Mouse (Mus musculus): Measurements from ENCODE around the gene 1190002N15Rik. TPM values are rescaled to one million over a fixed set of nuclear protein-coding genes. Genes with fewer than 3 reads are reported as not detected.

Gene 1190002N15Rik
- polyA plus RNA-seq, 1 experiment from 2014 or later = 37.6 TPM

DNA sequence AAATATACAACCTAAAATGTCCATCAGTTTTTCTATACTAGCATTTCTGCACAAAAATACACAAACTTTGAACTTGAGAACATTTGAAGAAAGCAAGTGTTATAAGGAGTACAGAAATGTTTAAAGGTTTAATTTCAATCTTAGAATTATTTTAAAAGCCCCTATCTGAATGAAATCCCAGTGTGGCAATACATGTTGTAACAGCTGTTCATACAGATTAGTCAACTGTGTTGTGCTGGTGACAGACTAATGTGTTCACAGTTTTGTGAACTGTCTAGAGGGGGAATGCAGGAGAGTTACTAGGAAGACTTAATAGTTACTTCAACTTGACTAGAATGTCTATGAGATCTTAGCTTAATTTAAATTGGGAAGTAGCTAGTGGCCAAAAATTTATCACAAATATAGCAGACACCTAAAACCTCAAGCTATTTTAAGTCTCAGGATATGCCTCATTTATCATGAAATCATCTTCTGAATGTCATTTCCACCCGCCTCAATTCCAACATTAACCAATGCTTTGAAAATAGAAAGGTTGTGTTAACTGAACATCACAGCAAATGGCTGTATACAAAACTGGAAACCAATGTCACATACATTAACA, 8.6 kb downstream of the 1190002N15Rik start:
- H3K27me3 ChIP-seq (ENCODE audit: insufficient read depth, low read length) = no peaks in the 10 kb centered on the region
- no peaks in the 10 kb centered on the region for H3K9me3 ChIP-seq (ENCODE audit: low read depth, low read length)
- 0 out of 2 replicates have a peak, but pooled peaks cover 3% of the 10 kb centered on the region for H3K4me1 ChIP-seq (ENCODE audit: insufficient read depth)
- H3K36me3 ChIP-seq (ENCODE audit: insufficient read depth) = no peaks in the 10 kb centered on the region
- no peak for TF ChIP-seq CTCF (IDR thresholded peaks at IDR 0.05; ENCODE audit: low read depth)
- WGBS = 47% methylated on average over 1 of the region's 1 CpGs
- H3K27ac ChIP-seq (ENCODE audit: low read depth) = no peak overlapping the region
- no peak overlapping the region for H3K9ac ChIP-seq
- no peak for DNase-seq
- no peak overlapping the region for H3K4me2 ChIP-seq
- no peak overlapping the region for H3K4me3 ChIP-seq (ENCODE audit: low read depth, low read length)
- ATAC-seq (ENCODE audit: insufficient read depth) = no peak

DNA sequence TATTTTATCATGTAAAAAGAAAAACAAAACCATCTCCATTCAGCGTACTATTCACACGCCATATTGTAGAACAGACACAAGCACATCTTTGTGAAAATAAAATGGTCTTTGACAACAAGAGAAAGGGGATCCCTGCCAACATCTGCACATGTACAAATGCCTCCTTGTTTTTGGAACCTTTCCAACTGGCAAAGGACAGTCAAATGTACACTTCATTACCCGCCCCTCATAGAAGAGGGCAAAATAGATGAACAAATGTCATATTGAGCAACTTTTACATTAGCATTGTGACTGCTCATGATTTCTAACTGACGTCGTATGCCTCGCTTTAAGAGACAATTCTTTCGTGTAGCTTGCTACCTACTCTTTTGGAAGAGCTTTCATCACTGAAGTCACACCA, 11.4 kb downstream of the 1190002N15Rik start:
- Histone ChIP-seq H3K4me3 (ENCODE audit: low read depth, low read length) (no peak overlapping the region), H3K27ac (ENCODE audit: low read depth) (no peak overlapping the region), H3K27me3 (ENCODE audit: insufficient read depth, low read length) (no peaks in the 10 kb centered on the region), H3K36me3 (ENCODE audit: insufficient read depth) (no peaks in the 10 kb centered on the region), H3K4me1 (ENCODE audit: insufficient read depth) (no peaks in the 10 kb centered on the region), H3K9ac (no peak overlapping the region), H3K9me3 (ENCODE audit: low read depth, low read length) (no peaks in the 10 kb centered on the region), H3K4me2 (no peak overlapping the region)
- WGBS = 46% methylated on average over 7 of the region's 7 CpGs
- ATAC-seq (ENCODE audit: insufficient read depth) (peak; percentile 77), DNase-seq (peak; percentile 86)
- no peak for TF ChIP-seq CTCF (IDR thresholded peaks at IDR 0.05; ENCODE audit: low read depth)

DNA sequence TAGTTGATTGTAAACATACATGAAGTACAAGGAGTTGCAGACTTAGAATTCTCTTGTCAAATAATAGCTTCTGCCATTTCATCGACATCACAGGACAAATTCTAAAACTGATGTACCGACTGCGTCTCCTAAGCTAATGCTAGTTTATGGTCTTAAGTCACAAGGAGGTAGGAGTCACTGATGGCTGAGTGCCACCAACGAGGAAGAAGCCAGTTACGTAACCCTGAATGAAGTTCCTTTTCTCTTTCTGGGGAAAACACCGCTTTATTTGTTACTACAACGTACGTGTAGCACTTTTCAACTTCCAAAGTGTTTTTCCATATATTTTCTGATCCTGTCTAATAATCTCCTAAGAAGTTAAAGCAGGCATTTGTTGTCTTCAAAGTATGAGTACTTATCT, 25.6 kb downstream of the 1190002N15Rik start:
- no peak for TF ChIP-seq CTCF (IDR thresholded peaks at IDR 0.05; ENCODE audit: low read depth)
- ATAC-seq (ENCODE audit: insufficient read depth) (no peak), DNase-seq (no peak)
- Histone ChIP-seq H3K27me3 (ENCODE audit: insufficient read depth, low read length) (no peaks in the 10 kb centered on the region), H3K36me3 (ENCODE audit: insufficient read depth) (no peaks in the 10 kb centered on the region), H3K27ac (ENCODE audit: low read depth) (no peak overlapping the region), H3K9ac (no peak overlapping the region), H3K9me3 (ENCODE audit: low read depth, low read length) (no peaks in the 10 kb centered on the region), H3K4me2 (no peak overlapping the region), H3K4me3 (ENCODE audit: low read depth, low read length) (no peak overlapping the region), H3K4me1 (ENCODE audit: insufficient read depth) (no peaks in the 10 kb centered on the region)
- WGBS = 82% methylated on average over 8 of the region's 8 CpGs

DNA sequence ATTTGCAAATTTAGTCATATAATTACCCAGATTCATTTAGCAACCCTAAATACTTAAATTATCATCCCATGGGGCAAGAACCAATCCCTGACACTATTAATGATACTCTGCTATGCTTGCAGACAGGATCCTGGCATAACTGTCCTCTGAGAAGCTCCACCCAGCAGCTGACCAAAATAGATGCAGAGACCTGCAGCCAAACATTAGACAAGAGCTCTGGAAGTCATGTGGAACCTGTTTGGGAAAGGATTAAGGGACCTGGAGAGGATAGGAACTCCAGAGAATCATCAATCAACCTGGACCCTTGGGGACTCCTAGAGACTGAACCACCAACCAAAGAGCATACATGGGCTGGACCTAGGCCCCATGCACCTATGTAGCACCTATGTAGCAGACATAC, 26.7 kb downstream of the 1190002N15Rik start:
- no peak for TF ChIP-seq CTCF (IDR thresholded peaks at IDR 0.05; ENCODE audit: low read depth)
- Histone ChIP-seq H3K4me2 (no peak overlapping the region), H3K27ac (ENCODE audit: low read depth) (no peak overlapping the region), H3K27me3 (ENCODE audit: insufficient read depth, low read length) (no peaks in the 10 kb centered on the region), H3K4me3 (ENCODE audit: low read depth, low read length) (no peak overlapping the region), H3K9ac (no peak overlapping the region), H3K9me3 (ENCODE audit: low read depth, low read length) (no peaks in the 10 kb centered on the region), H3K36me3 (ENCODE audit: insufficient read depth) (no peaks in the 10 kb centered on the region), H3K4me1 (ENCODE audit: insufficient read depth) (no peaks in the 10 kb centered on the region)
- DNase-seq = no peak
- ATAC-seq (ENCODE audit: insufficient read depth) = no peak

DNA sequence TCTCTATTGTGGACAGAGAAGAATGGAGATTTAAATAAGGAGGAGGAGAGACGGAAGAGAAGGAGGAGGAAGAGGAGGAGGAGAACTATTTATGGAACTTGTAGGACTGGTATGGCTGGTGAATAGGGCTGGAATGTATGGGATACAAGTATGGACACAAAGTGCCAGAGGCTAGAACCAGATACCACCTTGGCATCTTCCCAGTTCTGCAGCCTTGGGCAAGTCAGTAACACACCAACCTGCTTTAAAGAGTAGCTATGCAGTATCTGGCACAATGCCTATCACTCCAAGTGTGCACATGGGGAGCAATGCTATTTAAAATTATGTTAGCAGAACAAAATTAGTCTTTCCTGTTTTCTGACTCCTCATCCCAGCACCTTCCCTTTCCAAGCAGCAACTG, 30.9 kb downstream of the 1190002N15Rik start:
- Histone ChIP-seq H3K27ac (ENCODE audit: low read depth) (no peak overlapping the region), H3K9ac (no peak overlapping the region), H3K9me3 (ENCODE audit: low read depth, low read length) (no peaks in the 10 kb centered on the region), H3K4me1 (ENCODE audit: insufficient read depth) (no peaks in the 10 kb centered on the region), H3K4me2 (no peak overlapping the region), H3K36me3 (ENCODE audit: insufficient read depth) (no peaks in the 10 kb centered on the region), H3K4me3 (ENCODE audit: low read depth, low read length) (no peak overlapping the region), H3K27me3 (ENCODE audit: insufficient read depth, low read length) (no peaks in the 10 kb centered on the region)
- WGBS = 68% methylated on average over 1 of the region's 1 CpGs
- ATAC-seq (ENCODE audit: insufficient read depth) = no peak
- no peak for DNase-seq
- no peak for TF ChIP-seq CTCF (IDR thresholded peaks at IDR 0.05; ENCODE audit: low read depth)

DNA sequence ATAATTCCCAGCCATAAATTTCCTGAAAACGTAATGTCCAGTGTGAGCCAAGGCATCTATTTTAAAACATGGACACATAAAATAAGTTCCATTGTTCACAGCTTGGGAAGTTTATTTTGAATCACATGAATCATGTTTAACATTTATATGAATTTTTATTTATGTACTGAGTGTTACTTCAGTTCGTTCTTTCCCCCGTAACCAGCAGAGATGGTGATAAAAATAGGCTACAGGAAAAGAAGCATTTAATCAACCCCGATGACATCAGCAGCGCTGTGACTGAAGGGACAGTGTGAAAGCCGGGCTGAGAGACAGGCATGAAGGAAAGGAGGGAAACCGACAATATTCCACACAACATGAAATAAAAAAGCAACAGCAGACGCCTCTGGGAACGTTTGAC, 46.4 kb downstream of the 1190002N15Rik start:
- Histone ChIP-seq H3K9me3 (ENCODE audit: low read depth, low read length) (no peaks in the 10 kb centered on the region), H3K36me3 (ENCODE audit: insufficient read depth) (no peaks in the 10 kb centered on the region), H3K4me1 (ENCODE audit: insufficient read depth) (peaks cover 3% of the 10 kb centered on the region), H3K27ac (ENCODE audit: low read depth) (no peak overlapping the region), H3K4me3 (ENCODE audit: low read depth, low read length) (no peak overlapping the region), H3K4me2 (no peak overlapping the region), H3K9ac (peak overlapping the region; percentile 6; the same call in 1 of the 2 replicates), H3K27me3 (ENCODE audit: insufficient read depth, low read length) (no peaks in the 10 kb centered on the region)
- ATAC-seq (ENCODE audit: insufficient read depth) (no peak), DNase-seq (peak; percentile 34)
- 38% methylated on average over 9 of the region's 9 CpGs for WGBS
- no peak for TF ChIP-seq CTCF (IDR thresholded peaks at IDR 0.05; ENCODE audit: low read depth)

DNA sequence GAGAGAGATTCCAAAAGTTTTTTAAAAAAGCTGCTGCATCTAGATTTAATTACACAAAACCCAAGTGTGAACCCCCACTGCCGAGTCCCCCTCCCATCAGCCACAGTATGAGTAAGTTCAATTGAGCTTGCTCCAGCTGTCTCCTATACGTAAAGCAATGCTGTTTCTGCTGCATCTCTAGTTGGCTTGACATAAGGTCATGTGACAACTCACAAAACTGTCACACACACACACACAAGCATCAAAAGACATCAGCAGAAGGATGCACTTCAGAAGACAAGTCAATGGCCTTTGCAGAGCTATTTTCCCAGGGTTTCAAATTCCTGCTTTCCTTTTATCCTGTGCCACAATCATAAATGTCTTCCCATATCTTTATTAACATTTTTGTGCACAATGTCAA, 49.9 kb downstream of the 1190002N15Rik start:
- Histone ChIP-seq H3K27me3 (ENCODE audit: insufficient read depth, low read length) (no peaks in the 10 kb centered on the region), H3K9ac (no peak overlapping the region), H3K4me2 (no peak overlapping the region), H3K36me3 (ENCODE audit: insufficient read depth) (no peaks in the 10 kb centered on the region), H3K9me3 (ENCODE audit: low read depth, low read length) (no peaks in the 10 kb centered on the region), H3K4me1 (ENCODE audit: insufficient read depth) (peaks cover 3% of the 10 kb centered on the region), H3K27ac (ENCODE audit: low read depth) (no peak overlapping the region), H3K4me3 (ENCODE audit: low read depth, low read length) (no peak overlapping the region)
- 45% methylated on average over 2 of the region's 2 CpGs for WGBS
- peak; percentile 59; the same call in 1 of the 2 replicates for ATAC-seq (ENCODE audit: insufficient read depth)
- peak; percentile 50 for DNase-seq
- no peak for TF ChIP-seq CTCF (IDR thresholded peaks at IDR 0.05; ENCODE audit: low read depth)

Measured in lung, embryonic 14.5 days (tissue).